Mouse (Mus musculus) liver, adult 2 months (tissue): ENCODE data around the gene Gusb. TPM values are rescaled to one million over a fixed set of nuclear protein-coding genes. Genes with fewer than 3 reads are reported as not detected.
A peak's percentile ranks its signal among the peaks of the same experiment; 100 is the strongest.
"Not testable (repeated sequence)": the region's sequence is repeated elsewhere in the genome, so short reads cannot be mapped to it uniquely, and the experiment has no call there.

Experiments
- DNase-seq: peaks from one replicate; pipeline ENCODE4 v3.0.0-alpha.2; 2011; ENCODE audit warnings: low read depth, low spot score; ENCODE audit errors: extremely low read depth
- H3K27ac ChIP-seq: fragments of 200-500 bp; replicated peaks from 2 replicates; pipeline ENCODE4 v1.5.1; 2012; ENCODE audit warnings: low read depth, mild to moderate bottlenecking, control low read depth, inconsistent platforms, low read length; ENCODE audit not compliant: insufficient read depth
- H3K27me3 ChIP-seq: fragments of 200-500 bp; 2 replicates; pipeline ENCODE4 v1.6.1; 2012; ENCODE audit warnings: mild to moderate bottlenecking, moderate library complexity, low read length, inconsistent platforms; ENCODE audit not compliant: control insufficient read depth, insufficient read depth
- H3K36me3 ChIP-seq: fragments of 200-500 bp; 2 replicates; pipeline ENCODE4 v1.6.1; 2012; ENCODE audit warnings: low read length, inconsistent platforms; ENCODE audit not compliant: control insufficient read depth, insufficient read depth
- H3K4me1 ChIP-seq: fragments of 200-500 bp; 2 replicates; pipeline ENCODE4 v1.6.1; 2011; ENCODE audit warnings: low read length; ENCODE audit not compliant: control insufficient read depth, insufficient read depth
- H3K4me3 ChIP-seq: fragments of 200-500 bp; 2 replicates; pipeline ENCODE4 v1.5.1; 2011; ENCODE audit warnings: low read depth, mild to moderate bottlenecking, control low read depth, low read length, moderate library complexity; ENCODE audit not compliant: insufficient read depth
- H3K79me2 ChIP-seq: fragments of 200-500 bp; 2 replicates; pipeline ENCODE4 v1.6.1; 2012; ENCODE audit warnings: inconsistent platforms, mild to moderate bottlenecking, low read length, moderate library complexity; ENCODE audit not compliant: control insufficient read depth, insufficient read depth
- H3K9ac ChIP-seq: fragments of 200-500 bp; 2 replicates; pipeline ENCODE4 v1.6.1; 2012; ENCODE audit warnings: low read depth, mild to moderate bottlenecking, control low read depth, inconsistent platforms, low read length
- CTCF ChIP-seq: fragments of 200-500 bp; IDR thresholded peaks from 2 replicates; pipeline ENCODE4 v1.5.1; 2011; ENCODE audit warnings: low read depth, low read length, control low read depth
- POLR2A ChIP-seq: fragments of 200-500 bp; IDR thresholded peaks from 2 replicates; pipeline ENCODE4 v1.6.1; 2011; ENCODE audit warnings: low read length, control low read depth; ENCODE audit not compliant: insufficient read depth; ENCODE audit errors: extremely low read depth
- WGBS: fragments of 180-500 bp; shearing (Covaris S2); methylation state at CpG from one replicate; pipeline ENCODE4 v1.1.7; 2018; 5-methylcytosine and 5-hydroxymethylcytosine counted together
- polyA plus RNA-seq: library from polyadenylated mRNA; depleted of rRNA; stranded (reverse); fragments of >200 nt; gene quantifications from 2 replicates; pipeline ENCODE4 v1.2.3, GENCODE M21; 2012
- total RNA-seq: library from RNA; depleted of rRNA; stranded (reverse); fragments of >200 nt; gene quantifications from 2 replicates; pipeline ENCODE4 v1.2.3, GENCODE M21; 2014

The Gusb gene
- total and polyA plus RNA-seq, 2 experiments, result 13.6 to 17.6 TPM

DNA sequence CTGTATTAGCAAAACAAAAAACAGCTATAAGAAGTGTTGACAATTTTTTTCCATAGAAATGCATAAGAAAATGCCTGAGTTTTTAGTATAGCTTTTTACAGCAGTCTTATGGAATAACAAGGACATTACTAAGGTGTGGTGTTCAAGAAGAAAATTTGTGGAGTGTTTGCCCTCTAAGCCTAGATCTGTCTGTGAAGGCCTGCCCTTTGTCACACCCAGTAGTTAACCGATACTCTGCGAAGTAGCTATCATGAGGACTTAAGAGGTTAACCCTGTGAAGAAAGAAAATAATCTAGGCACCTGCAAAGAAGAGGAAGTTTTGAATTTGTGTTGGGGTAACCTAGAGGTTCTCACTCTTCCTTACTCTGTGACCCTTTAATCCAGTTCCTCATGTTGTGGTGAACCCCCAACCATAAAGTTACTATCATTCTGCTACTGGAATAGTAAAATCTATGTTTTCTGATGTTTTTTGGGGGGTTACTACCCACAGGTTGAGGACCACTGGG is 55.3 kb downstream of the Gusb start:
- 97% methylated on average over 2 of the region's 2 CpGs for WGBS
- H3K4me1 ChIP-seq, result peaks cover 9% of the 10 kb centered on the region
- no peak overlapping the region for H3K4me3 ChIP-seq

DNA sequence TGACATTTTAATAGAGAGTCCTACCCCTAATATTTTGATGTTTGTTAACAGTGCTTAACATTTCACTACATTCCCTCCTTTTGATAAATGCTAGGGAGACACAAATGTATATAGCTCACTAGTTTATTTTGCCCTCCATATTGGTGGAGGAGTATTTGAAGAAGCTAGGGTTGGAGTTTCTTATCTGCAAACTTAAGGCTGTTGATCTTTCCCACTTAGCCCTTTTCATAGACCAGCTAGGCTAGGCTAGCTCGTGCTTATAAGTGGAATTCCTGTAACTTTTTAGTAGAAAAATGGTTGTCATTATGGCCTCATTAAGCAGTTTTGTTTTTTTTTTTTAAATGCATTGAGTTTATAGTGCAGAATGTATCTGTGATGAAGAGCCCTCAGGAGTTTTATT is 59.4 kb downstream of the Gusb start:
- no peak overlapping the region for H3K27ac ChIP-seq
- H3K9ac ChIP-seq, result no peak overlapping the region
- H3K4me1 ChIP-seq, result peaks cover 3% of the 10 kb centered on the region; the same call in 1 of the 2 replicates
- peaks cover 5% of the 10 kb centered on the region; the same call in 1 of the 2 replicates for H3K36me3 ChIP-seq
- WGBS, result 74% methylated on average over 1 of the region's 1 CpGs
- TF ChIP-seq POLR2A, result no peak
- TF ChIP-seq CTCF, result no peak
- DNase-seq, result no peak
- H3K27me3 ChIP-seq, result no peaks in the 10 kb centered on the region
- no peak overlapping the region for H3K4me3 ChIP-seq
- H3K79me2 ChIP-seq, result peaks cover 16% of the 10 kb centered on the region; the same call in 1 of the 2 replicates

More for the DNA sequence above, 55.3 kb downstream of the Gusb start:
- Histone ChIP-seq H3K79me2 (peaks cover 26% of the 10 kb centered on the region; the same call in 1 of the 2 replicates), H3K9ac (no peak overlapping the region), H3K36me3 (peaks cover 5% of the 10 kb centered on the region; the same call in 1 of the 2 replicates), H3K27me3 (no peaks in the 10 kb centered on the region), H3K27ac (no peak overlapping the region)
- DNase-seq, result no peak
- TF ChIP-seq POLR2A (no peak), CTCF (no peak)

DNA sequence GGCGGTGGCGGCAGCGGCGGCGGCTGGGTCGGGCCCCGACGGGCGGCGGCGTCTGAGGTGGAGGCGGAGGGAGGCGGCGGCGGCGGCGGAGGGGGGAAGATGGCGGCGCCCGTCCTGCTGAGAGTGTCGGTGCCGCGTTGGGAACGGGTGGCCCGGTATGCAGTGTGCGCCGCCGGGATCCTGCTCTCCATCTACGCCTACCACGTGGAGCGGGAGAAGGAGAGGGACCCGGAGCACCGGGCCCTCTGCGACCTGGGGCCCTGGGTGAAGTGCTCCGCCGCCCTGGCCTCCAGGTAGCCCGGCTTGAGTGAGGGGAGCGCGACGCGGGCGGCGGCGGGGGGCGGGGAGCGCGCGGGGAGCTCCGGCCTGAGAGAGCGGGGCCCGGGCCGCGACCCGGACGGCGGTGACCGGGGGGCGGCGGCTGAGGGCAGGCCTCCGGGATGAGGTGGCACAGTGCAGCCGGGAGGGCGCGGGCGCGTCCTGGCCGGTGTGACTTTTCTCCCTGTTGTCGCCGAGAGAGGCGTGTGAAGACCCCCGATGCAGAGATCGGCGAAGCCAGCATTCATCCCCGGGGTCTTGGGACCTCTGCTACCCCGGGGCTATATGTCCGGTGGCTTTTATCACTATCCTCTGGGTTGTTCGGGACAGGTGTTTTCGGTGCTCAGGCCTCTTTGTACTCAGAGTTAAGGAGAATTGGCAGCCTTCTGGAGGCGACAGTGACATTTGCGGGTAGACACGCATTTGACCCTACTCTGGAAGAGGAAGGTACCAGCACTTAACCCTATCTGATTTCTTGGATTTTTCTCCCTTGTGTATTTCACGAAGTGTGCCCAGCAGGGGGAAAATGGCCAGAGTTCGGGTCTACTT is 60.5 kb downstream of the Gusb start:
- peak overlapping the region; percentile 98 for H3K9ac ChIP-seq
- WGBS, result under 1% methylated on average over 50 of the region's 82 CpGs
- H3K79me2 ChIP-seq, result peaks cover 11% of the 10 kb centered on the region; the same call in 1 of the 2 replicates
- not testable (repeated sequence) for H3K27me3 ChIP-seq, H3K36me3 ChIP-seq, H3K4me1 ChIP-seq
- peak overlapping the region; percentile 99 for H3K4me3 ChIP-seq
- DNase-seq, result peak; percentile 49
- H3K27ac ChIP-seq, result peak overlapping the region; percentile 95

DNA sequence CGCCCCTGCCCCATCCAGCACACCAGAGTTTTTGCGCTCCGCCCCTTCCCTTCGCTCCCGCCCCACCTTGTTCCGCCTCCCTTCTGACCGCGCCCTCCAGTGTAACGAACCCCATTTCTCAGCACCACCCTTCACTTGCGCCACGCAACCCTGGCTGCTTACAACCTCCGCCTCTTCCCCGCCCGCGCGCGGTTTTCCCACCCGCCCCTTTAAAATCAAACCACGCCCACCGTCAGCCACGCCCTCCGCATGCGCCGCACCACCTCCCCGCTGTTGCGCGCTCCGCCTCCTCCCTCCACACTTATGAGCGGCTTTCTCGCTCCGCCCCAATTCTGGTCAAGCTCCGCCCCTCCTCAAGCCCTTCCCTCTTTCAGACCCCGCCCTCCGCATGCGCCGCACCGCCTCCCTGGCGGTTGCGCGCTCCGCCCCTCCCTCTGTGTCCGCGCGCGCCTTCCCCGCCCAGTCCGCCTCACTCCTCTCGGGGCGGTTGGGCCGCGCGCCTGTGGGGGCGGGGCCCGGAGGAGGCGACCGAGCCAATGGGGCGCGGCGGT is 61.3 kb downstream of the Gusb start, which contains the start of gene Vkorc1l1:
TSS of gene Vkorc1l1 (plus strand) at position 476 of the 551 bp plus-strand sequence.
- DNase-seq, result peak; percentile 97
- Histone ChIP-seq H3K79me2 (peaks cover 11% of the 10 kb centered on the region; the same call in 1 of the 2 replicates), H3K36me3 (no peaks in the 10 kb centered on the region; the same call in 1 of the 2 replicates), H3K27ac (peak within 1 kb of the TSS; percentile 95), H3K9ac (peak within 1 kb of the TSS; percentile 98), H3K4me3 (peak within 1 kb of the TSS; percentile 99), H3K4me1 (peaks cover 3% of the 10 kb centered on the region; the same call in 1 of the 2 replicates), H3K27me3 (no peaks in the 10 kb centered on the region)
- TF ChIP-seq POLR2A (no peak), CTCF (no peak)
- under 1% methylated on average over 59 of the region's 59 CpGs for WGBS

DNA sequence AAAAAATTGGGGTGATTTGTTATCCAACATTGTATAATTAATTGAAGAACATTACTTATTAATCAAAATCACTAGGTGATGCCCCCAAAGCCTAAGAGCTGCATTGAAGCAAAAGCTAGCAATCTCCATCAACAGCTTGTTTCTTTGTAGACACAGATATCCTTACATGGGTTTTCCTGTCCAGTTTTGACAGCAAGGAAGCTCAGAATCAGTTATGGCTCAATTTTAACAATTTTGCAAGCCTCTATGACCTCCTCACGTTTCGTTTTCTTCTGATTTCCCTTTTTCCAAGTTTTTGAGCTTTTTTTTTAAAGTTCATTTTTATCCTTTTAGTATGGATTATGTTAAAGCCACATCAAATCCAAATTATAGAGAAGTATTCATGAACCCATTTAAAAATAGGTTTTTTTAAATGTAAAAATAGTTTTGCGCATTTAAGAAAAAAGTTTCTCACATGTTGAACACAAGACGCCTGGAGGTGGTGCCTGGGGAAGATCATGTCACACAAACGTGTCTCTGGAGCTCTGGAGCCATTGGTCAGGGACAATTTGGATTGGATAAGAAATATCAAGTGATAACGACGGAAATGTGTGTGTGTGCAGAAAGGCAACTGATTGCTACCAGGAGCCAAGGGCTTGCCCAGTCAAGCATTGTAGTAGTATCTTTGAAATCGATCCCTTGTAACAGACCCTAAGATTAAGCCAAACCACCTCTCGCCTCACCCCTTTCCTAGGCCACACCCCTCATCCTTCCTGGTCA is 61.9 kb downstream of the Gusb start:
- Histone ChIP-seq H3K4me3 (peak overlapping the region; percentile 51), H3K36me3 (no peaks in the 10 kb centered on the region; the same call in 1 of the 2 replicates), H3K79me2 (peaks cover 11% of the 10 kb centered on the region; the same call in 1 of the 2 replicates), H3K27me3 (no peaks in the 10 kb centered on the region), H3K27ac (0 out of 2 replicates have a peak overlapping the region, but pooled peaks have one; percentile 8), H3K9ac (no peak overlapping the region), H3K4me1 (peaks cover 3% of the 10 kb centered on the region; the same call in 1 of the 2 replicates)
- TF ChIP-seq CTCF (no peak), POLR2A (no peak)
- DNase-seq, result no peak
- whole genome bisulfite sequencing, result 6% methylated on average over 9 of the region's 9 CpGs
